Mouse (Mus musculus) brain, embryonic 14.5 days (tissue): Measurements from ENCODE around the gene Eepd1.

Source experiments
- CTCF ChIP-seq: fragments of 200-500 bp; IDR thresholded peaks from 2 replicates; pipeline ENCODE4 v1.5.1; 2012; ENCODE audit warnings: inconsistent platforms, mild to moderate bottlenecking, moderate library complexity, borderline replicate concordance; ENCODE audit not compliant: insufficient read depth, insufficient read length; ENCODE audit errors: extremely low read depth
- POLR2A ChIP-seq: fragments of 200-500 bp; IDR thresholded peaks from 2 replicates; pipeline ENCODE4 v1.6.1; 2012; ENCODE audit warnings: mild to moderate bottlenecking, inconsistent platforms, borderline replicate concordance; ENCODE audit not compliant: poor library complexity, insufficient read depth, insufficient read length, severe bottlenecking; ENCODE audit errors: extremely low read depth

DNA sequence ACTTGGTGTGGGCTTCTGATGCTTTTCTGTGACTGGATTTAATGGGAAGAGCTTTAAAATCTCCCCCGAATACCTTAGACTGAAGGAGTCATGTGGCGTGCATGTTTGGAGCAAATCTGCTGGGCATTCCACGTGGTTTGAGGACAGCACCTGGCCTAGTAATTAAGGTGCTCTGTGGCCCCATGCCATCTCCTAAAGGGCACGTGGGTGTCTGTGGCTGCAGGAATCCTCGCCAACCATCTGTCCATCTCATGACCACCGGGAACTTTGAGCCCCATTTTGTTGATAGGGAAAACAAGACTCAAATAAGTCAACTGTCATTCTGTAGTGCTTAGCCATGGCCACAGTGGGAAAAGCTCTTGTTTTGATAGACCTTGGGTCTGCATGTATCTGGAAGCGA is 39.5 kb downstream of the Eepd1 start:
- no peak for TF ChIP-seq CTCF
- no peak for TF ChIP-seq POLR2A
